Mouse (Mus musculus) T-helper 17 cell (primary cell): ENCODE data around the gene Matn1.

Source experiments
- in situ Hi-C, 2 experiments: fragments of 300-600 bp; cut with MboI, MseI; formaldehyde crosslinking; loops; 1 replicate in 1 of 2; 2 replicates in 1 of 2; pipeline ENCODE4 v1.15.1; 2025; ENCODE audit warnings: high pct_unique_total_duplicates in 2 of 2

The Matn1 gene

DNA sequence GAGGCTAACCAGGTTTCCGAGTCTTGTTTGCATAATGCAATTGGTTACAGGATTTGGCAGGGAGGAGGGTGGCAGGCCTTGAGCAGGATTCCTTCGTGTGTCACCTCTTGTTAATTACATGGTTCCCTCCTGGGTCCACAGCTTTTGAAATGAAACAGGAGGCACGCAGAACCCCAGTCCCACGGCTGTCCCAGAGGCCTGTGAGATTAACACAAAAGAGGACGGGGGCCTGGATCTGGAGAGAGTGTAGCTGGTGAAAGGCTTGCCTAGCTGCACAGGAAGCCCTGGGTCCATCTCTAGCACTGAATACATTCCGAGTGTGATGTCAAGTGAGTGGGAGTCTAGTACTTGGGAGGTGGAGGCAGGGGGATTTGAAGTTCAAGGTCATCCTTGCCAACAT lies 15.5 kb downstream of the Matn1 start:
- in situ Hi-C loops, result loop anchor here (10.0 kb wide), 3 partner anchors 185 to 515 kb away; no protein-coding TSS in a partner anchor

DNA sequence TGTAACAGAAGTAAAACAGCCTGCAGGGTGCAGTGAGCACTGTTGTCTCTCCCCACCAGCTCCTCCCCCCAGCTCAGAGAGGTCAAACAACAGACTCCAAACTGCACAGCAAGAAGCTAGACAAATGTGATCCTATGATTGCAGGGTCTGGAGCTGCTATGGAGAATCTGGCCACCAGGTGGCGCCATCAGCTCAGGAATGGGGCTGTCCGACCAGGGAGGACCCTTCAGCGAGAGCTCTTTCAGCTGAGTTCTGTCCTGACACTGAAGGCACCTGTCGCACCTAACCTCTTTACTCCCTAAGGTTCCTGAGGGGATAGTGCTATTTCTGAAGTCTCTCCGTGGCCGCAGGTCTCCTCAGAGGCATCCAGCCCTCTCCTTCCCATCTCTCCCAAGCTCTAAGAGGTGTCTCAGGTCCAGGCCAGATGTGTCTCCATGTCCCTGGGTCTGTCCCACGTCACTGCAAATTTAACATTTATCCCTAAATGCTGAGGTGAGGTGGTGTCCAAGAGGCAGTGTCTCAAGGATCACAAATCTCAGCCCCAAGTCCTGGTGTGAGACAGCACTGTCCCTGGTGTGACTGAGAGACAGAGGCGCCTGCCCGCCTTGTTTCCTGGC lies 16.0 kb downstream of the Matn1 start:
- in situ Hi-C loops, result loop anchor here (10.0 kb wide), 3 partner anchors 185 to 515 kb away; no protein-coding TSS in a partner anchor

DNA sequence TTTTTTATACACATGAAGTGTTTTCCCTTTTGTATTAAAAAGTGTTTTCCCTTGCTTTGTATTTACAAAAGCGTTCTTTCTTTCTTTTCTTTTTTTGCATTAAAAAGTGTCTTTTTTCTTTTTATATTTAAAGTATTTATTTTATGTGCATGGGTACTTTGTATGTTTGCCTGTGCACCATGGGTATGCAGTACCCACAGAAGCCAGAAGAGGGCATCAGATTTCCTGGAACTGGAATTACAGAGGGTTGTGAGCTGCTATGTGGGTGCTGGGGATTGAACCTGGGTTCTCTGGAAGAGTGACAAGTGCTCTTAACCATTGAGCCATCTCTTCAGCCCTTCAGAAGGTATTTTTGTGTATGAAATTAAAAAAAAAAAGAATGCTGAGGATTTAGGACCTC lies 27.1 kb downstream of the Matn1 start:
- in situ Hi-C loops, result no loop called here

DNA sequence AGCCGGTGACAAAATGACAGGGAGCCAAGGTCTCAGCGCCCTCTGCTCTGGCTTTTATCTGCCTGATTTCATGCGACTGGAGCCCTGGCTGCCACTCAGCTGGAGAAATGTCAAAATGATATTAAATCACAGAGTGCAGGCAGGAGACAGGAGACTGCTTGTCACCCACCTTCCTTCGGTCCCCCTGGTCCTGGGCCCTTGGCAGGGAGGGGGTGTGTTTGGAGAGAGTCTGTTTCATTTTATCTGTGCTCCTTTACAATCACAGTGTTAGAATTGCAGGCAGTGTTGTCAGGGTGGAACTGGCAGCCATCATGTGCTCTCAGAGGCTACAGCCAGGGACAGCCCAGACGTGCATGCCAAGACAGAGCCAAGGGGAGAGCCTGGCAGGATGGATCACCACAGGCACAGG lies 28.2 kb downstream of the Matn1 start:
- in situ Hi-C loops, result no loop called here

DNA sequence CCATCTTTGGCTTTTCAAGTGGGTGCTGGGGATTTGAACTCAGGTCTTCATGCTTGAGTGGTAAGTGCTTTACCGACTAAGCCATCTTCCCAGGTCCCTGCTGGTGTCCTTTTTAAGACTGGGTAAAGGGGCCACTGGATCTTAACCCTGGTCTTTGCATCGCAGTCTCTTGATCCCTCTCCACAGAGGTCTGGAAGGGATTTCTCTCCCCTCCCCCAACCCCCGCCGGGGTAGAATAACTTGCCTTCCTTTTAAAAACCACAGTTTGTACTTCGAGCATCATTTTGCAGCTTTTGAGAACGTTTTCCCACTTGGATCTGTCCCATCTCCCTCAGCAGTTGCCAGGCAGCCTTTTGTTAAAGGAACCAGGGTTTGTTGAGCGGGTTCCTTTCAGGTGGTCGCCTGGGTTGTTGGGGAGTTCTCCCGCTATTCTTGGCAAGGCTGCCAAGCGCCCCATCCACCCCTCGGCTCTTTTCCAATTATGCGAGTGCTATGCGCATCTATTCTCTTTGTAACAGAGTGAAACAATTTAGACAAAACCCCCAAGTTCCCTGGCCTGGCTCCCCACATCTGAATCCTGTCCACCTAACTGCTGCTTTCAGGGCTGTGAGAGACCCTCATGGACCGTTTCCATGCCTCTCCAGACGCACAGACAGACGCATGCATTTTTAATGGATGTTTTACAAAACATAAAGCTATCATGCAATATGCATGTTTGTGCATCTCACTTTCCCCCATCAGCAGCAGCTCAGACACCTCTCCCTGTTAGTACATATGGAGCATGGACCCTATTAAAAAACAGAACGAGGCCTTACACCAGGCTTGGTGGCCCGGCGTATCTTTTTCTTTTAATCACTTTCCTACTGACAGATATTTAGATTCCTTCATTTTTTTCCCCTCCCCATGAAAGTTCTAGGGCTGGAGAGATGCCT lies 29.4 kb downstream of the Matn1 start:
- in situ Hi-C loops, result no loop called here

DNA sequence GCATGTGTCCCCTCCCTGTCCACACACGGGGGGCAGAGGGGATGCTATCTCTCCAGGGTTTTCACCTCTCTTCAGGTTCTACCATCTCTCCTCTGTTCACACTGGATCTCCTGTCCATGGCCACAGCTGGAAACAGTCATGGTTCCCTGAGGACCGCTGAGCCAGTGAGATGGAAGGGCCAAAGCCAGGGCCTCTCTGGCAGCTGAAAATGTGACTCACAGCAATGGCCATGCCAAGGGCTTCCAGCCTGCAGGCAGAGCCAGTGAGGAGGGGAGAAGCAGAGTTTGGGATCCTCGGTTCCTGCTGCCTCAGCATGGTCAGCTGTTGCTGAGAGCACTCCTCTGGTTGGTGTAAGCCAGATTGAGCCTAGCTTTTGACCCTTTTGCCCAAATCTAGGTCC lies 34.8 kb downstream of the Matn1 start:
- in situ Hi-C loops, result no loop called here

DNA sequence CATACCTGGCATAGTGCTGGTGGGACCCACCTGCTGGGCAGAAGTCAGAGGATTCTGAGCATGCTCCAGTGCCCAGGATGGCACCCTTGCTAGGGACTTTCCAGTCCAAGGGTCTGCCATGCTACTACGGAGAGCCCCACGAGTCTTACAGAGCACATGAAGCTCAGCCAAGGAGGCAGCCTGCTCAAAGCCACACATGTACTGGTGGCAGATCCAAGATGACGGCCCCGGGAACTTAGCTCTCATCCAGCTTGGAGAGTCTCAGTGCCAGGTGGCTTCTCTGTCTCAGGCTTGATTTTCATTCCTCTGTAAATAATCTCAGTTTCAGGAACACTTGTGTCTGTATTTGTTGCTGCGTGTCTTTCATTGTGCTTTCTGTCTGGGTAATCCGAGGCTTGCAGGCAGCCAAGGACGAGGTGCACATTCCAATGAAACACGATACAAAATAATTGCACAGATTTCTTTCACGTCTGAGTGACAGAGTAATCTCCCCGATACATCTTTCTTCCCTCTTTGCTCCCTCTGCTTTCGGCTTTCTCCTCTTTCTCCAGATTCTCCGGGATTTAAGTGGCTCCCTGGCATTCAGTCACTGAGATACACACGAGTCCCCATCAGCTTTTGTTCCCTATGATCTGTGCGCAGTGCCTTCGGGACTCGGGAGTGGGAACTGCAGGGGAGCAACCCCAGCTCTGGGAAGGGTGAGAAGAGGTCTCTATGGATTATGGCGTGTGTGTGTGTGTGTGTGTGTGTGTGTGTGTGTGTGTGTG lies 40.4 kb downstream of the Matn1 start:
- in situ Hi-C loops, result no loop called here

DNA sequence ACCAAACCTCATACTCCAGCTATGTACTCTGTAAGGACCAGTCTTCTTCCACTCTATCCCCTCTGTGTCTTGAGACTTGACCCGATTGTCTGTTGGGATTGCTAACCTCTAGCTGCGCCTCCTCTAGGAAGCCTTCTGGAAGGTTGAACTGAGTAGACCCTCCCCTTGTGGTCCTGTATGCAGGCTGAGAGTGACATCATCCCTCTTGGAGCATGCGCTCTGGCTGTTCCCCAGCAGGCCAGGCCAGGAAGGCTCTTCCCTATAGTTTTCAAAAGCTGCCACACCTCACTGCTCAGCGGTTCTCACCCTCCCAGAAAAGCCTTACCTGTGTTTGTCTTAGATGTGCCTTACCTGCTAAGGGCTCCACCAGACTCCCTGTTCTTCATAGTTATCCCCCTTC lies 42.9 kb downstream of the Matn1 start:
- in situ Hi-C loops, result no loop called here

DNA sequence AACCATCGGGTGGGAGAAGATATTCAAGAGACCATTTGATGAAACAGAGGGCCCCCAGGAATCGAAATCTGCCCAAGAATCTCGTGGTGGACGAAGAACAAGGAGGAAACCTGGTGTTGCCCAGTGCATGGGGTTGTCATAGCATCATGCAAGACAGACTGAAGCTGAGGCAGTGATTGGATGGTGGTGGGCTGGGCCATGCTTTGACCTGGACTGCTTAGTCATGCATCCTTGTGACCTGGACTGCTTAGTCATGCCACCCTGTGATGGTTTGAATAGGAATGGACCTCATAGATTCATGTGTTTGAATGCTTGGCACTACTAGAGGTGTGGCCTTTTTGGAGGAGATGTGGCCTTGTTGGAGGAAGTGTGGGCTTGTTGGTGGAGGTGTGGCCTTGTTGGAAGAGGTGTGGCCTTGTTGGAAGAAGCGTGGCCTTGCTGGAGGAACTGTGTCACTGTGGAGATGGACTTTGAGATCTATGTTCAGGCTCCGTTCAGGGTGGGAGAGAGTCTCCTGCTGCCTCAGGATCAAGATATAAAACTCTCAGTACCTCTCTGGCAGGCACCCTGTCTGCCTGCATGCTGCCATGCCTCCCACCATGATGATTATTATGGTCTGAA lies 44.1 kb downstream of the Matn1 start:
- in situ Hi-C loops, result no loop called here

DNA sequence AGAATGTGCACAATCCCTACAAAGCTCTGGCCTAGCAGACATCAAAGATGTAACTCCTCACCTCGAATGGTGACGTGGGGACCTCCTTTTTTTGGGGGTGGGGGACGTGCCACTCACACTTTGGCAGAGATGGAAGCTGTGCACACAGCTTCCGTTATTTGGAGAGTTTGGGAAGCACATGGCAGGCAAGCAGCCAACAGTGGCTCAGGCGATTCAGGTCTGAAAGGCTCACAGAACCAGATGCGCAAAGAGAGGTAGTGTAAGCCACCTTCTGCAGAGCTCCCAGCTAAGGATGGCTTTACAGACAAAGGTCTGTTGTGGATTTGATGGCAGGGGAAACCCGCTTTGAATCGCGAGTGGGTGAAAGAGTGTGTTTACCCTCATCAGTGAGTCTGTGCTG lies 45.0 kb downstream of the Matn1 start:
- in situ Hi-C loops, result no loop called here

DNA sequence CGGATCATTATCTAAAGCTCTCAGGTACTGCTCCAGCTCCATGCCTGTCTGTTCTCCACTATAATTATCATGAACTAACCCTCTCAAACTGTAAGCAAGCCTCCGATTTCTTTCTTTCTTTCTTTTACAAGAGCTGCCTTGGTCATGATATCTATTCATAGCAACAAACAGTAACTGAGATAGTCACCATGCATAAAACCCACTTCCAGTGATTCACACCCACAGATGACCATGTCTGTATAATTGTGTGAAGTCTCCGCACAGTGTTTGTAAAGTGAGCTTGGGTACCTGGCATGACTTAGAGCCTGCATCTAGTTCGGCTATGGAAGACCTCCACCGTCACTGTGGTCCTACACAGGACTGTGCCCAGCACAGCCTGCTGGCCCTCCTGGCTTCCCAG lies 46.8 kb downstream of the Matn1 start:
- in situ Hi-C loops, result no loop called here

DNA sequence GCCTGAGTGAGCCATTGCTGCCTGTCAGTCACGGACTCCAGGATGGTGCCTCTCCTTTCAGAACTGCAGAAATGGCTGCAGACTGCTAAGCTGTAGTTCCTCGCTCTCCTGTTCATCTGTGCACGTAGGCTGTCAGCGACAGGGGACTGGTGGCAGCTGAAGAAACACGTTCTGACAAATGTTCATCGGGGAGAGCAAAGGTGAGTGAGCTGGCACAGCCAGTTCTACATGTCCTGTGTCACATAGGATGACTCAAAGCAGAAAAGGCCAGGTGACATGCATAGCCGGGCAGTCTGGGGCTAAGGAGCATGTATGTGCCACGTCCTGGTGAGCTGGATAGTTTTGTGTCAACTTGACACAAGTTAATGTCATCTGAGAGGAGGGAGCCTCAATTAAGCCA lies 50.4 kb downstream of the Matn1 start:
- in situ Hi-C loops, result no loop called here

DNA sequence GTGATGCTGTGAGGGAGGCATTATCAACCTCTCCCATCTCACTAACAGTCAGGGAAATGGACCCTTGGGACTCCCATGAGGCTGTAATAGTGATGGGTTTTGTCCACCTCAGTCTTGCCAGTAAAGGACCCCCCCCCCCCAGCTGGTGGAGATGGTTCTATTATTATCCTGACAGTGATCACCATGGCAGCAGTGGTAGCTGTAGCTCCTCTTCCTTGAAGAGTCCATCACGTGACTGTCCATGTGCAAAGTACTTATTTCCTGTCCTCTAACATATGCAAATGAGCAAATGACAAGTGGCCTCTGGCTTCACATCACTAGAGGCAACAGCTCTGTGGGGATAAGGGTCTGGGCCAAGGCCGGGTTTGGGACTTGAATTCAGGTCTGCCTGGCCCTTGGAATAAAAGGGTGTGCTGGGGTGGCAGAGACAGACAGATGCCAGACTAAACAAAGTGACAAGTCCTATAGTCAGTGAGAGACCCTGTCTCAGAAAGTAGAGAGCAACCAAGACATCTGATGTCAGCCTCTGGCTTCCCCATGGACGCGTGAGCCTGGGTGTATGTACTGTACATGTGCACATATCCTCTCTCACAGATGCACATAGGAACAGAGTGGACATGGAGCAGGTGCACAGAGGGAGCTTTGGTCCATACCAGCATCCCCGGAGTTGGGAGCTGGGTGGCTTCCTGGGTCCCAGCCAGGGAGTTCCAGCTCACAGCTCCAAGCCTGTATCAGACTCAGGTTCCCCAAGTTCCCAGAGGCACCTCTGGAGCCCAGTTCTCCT lies 55.8 kb downstream of the Matn1 start:
- in situ Hi-C loops, result no loop called here

DNA sequence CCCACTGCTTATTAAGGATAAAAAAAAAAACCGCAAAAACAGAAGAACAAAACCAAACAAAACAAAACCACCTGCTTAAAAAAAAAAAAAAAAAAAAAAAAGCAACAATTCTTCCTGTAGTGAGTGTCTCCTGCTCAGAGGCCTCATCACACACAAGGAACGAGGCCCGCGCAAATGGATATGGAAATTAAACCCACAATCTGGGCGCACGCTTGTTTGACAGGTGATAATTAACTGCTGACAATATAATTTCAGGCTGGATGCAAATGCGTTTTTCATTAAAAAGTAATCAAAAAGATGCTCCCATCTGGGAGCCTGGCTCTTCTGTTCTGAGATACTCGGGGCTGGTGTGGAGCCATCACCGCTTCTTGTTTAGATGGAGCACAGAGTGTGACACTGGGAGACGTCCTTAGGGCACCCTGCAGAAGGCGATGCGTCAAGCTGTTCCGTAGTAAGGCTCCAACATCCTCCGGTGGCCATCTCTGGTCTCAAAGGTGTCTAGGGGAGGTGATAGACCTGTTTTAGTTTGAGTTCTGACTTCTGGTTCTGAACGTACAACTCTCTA lies 56.5 kb downstream of the Matn1 start:
- in situ Hi-C loops, result no loop called here
